Mouse (Mus musculus) gastrocnemius, adult 2 months (tissue): ENCODE measurements around the gene Diaph3. TPM values are rescaled to one million over a fixed set of nuclear protein-coding genes. Genes with fewer than 3 reads are reported as not detected.

Experiments
- DNase-seq: peaks from one replicate; pipeline ENCODE4 v3.0.0; 2022
- H3K27ac ChIP-seq: fragments of 200-600 bp; 2 replicates; pipeline ENCODE4 v1.8.1; 2022; ENCODE audit warnings: mild to moderate bottlenecking
- H3K4me3 ChIP-seq: fragments of 200-600 bp; 2 replicates; pipeline ENCODE4 v1.8.1; 2022; ENCODE audit warnings: mild to moderate bottlenecking, moderate library complexity
- CTCF ChIP-seq: fragments of 200-600 bp; IDR thresholded peaks from 2 replicates; pipeline ENCODE4 v1.8.1; 2022; ENCODE audit warnings: antibody characterized with exemption, mild to moderate bottlenecking, moderate library complexity
- intact Hi-C: fragments of 180-260 bp; cut with DNase I; formaldehyde crosslinking; loops from one replicate; pipeline ENCODE4 v1.15.1; 2025
- long read RNA-seq, 2 experiments: library from polyadenylated mRNA; stranded (forward); transcript quantifications; one replicate each; pipeline ENCODE4 v2.0.0; 2021
- total RNA-seq, 2 experiments: library from RNA; stranded (reverse); gene quantifications; 2 replicates each; pipeline ENCODE4 v1.2.3; 2021

Gene Diaph3
- under 1 TPM in 1 of 2 experiments, not detected in 1; 0.08 TPM for total RNA-seq
- long read RNA-seq, experiment 1: 0 reads
- long read RNA-seq, experiment 2: 0 reads

GRCm38 (mm10) chr14:87140963-87141486 is at the start of gene Diaph3:
Diaph3 (minus strand) TSS chr14:87141235.
- DNase-seq: peak; percentile 96
- H3K27ac ChIP-seq: 0 out of 2 replicates have a peak within 1 kb of the TSS, but pooled peaks have one; percentile 12
- intact Hi-C loops: no loop called here
- TF ChIP-seq CTCF: no peak
- peak within 1 kb of the TSS; percentile 94 for H3K4me3 ChIP-seq

- Histone ChIP-seq H3K27ac (no peak overlapping the region), H3K4me3 (no peak overlapping the region)
- intact Hi-C loops: no loop called here
- DNase-seq: no peak
- TF ChIP-seq CTCF: no peak
Observed at GRCm38 (mm10) chr14:87190685-87191084, 49.6 kb upstream of the Diaph3 start.

- no peak for DNase-seq
- no peak for TF ChIP-seq CTCF
- Histone ChIP-seq H3K27ac (no peak overlapping the region), H3K4me3 (no peak overlapping the region)
- intact Hi-C loops: no loop called here
Observed at GRCm38 (mm10) chr14:87171577-87171976, 30.5 kb upstream of the Diaph3 start.

GRCm38 (mm10) chr14:87169151-87169550 is 28.1 kb upstream of the Diaph3 start:
- Histone ChIP-seq H3K4me3 (no peak overlapping the region), H3K27ac (no peak overlapping the region)
- intact Hi-C loops: no loop called here
- no peak for DNase-seq
- no peak for TF ChIP-seq CTCF

- intact Hi-C loops: no loop called here
- H3K27ac ChIP-seq: no peak overlapping the region
- DNase-seq: no peak
- TF ChIP-seq CTCF: no peak
- H3K4me3 ChIP-seq: no peak overlapping the region
Observed at GRCm38 (mm10) chr14:87155621-87156238, 14.7 kb upstream of the Diaph3 start.

GRCm38 (mm10) chr14:87149684-87150083 is 8.6 kb upstream of the Diaph3 start:
- Histone ChIP-seq H3K4me3 (no peak overlapping the region), H3K27ac (no peak overlapping the region)
- no peak for DNase-seq
- intact Hi-C loops: no loop called here
- no peak for TF ChIP-seq CTCF

- DNase-seq: no peak
- intact Hi-C loops: no loop called here
Observed at GRCm38 (mm10) chr14:87146704-87147103, 5.7 kb upstream of the Diaph3 start.

GRCm38 (mm10) chr14:87145351-87145750 is 4.3 kb upstream of the Diaph3 start:
- TF ChIP-seq CTCF: no peak
- no peak overlapping the region for H3K27ac ChIP-seq
- H3K4me3 ChIP-seq: no peak overlapping the region
- DNase-seq: no peak
- intact Hi-C loops: no loop called here

More at GRCm38 (mm10) chr14:87146704-87147103, 5.7 kb upstream of the Diaph3 start:
- Histone ChIP-seq H3K27ac (no peak overlapping the region), H3K4me3 (no peak overlapping the region)
- no peak for TF ChIP-seq CTCF

- Histone ChIP-seq H3K4me3 (peak overlapping the region; percentile 94), H3K27ac (no peak overlapping the region)
- no peak for DNase-seq
- no peak for TF ChIP-seq CTCF
- intact Hi-C loops: no loop called here
Observed at GRCm38 (mm10) chr14:87141777-87142176, 742 bp upstream of the Diaph3 start.

- no peak for DNase-seq
- no peak for TF ChIP-seq CTCF
- intact Hi-C loops: no loop called here
- Histone ChIP-seq H3K4me3 (peak overlapping the region; percentile 94), H3K27ac (no peak overlapping the region)
Observed at GRCm38 (mm10) chr14:87140327-87140962, 590 bp downstream of the Diaph3 start.

- TF ChIP-seq CTCF: no peak
- Histone ChIP-seq H3K4me3 (no peak overlapping the region), H3K27ac (no peak overlapping the region)
- DNase-seq: no peak
- intact Hi-C loops: no loop called here
Observed at GRCm38 (mm10) chr14:87126076-87126639, 14.9 kb downstream of the Diaph3 start.

- Histone ChIP-seq H3K27ac (no peak overlapping the region), H3K4me3 (no peak overlapping the region)
- no peak for TF ChIP-seq CTCF
- DNase-seq: no peak
- intact Hi-C loops: no loop called here
Observed at GRCm38 (mm10) chr14:87125492-87125891, 15.5 kb downstream of the Diaph3 start.

GRCm38 (mm10) chr14:87123091-87123490 is 17.9 kb downstream of the Diaph3 start:
- intact Hi-C loops: no loop called here
- no peak for DNase-seq
- no peak for TF ChIP-seq CTCF
- Histone ChIP-seq H3K4me3 (no peak overlapping the region), H3K27ac (no peak overlapping the region)
